Mouse (Mus musculus) brain, adult 2 months (tissue): Measurements from ENCODE around the gene Guca1b.
"Not testable (repeated sequence)": the region's sequence is repeated elsewhere in the genome, so short reads cannot be mapped to it uniquely, and the experiment has no call there.

Source experiments
- DNase-seq: peaks from one replicate; pipeline ENCODE4 v3.0.0; 2011; ENCODE audit warnings: low read depth, low spot score

Gene Guca1b

DNA sequence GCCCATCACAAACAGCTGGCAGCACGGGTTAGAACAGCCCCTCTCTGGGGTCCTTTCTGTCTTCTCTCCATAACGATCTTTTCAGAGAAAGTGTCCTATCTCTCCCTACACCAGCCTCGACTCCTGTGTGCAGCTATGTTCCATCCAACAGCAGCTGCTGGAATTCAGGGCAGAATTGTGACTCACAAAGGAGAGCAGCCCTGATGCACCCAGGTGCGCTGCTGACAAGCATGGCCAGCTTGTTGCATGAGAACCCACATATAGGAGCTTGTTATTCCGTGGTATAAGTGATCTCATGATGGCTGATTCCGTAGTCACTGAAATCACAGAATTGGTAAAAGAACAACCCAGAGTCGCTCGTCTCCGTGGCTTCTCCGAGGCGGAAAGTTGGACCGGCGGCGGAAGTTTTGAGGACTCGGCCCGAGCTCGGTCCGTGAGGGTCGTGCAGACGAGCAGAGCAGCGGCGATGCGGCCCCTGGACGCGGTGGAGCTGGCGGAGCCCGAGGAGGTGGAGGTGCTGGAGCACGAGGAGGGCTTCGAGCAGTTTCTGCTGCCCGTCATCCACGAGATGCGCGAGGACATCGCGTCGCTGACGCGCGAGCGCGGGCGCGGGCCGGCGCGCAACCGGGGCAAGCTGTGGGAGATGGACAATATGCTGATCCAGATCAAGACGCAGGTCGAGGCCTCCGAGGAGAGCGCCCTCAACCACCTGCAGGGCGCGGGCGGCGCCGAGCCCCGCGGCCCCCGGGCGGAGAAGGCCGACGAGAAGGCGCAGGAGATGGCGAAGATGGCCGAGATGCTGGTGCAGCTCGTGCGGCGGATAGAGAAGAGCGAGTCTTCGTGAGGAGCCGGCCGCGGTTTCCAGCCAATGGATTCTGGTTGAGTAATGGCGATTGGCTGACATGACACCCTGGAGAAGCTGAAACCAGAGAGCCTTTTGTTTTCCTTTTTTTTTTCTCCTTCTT lies 25.0 kb downstream of the Guca1b start:
- DNase-seq: peak; percentile 21

DNA sequence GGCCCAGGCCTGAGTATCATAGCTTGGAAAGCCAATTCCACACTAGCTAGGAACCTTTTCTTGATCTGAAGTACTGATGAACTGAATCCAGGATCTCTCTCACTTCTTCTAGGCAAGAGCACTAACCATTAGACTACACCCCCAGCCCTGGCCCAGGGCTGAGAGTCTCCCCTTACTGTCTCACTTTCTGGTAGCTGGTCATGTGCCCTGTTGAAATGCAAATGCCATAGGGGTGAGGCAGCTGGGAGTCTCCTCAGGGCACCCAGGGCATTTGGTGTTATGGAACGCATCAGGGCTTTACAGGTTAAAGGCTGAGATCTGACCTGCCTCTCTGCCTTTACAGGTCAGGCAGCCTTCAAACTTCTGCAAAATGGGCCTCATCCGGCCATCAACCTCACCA lies 35.0 kb downstream of the Guca1b start:
- no peak for DNase-seq

DNA sequence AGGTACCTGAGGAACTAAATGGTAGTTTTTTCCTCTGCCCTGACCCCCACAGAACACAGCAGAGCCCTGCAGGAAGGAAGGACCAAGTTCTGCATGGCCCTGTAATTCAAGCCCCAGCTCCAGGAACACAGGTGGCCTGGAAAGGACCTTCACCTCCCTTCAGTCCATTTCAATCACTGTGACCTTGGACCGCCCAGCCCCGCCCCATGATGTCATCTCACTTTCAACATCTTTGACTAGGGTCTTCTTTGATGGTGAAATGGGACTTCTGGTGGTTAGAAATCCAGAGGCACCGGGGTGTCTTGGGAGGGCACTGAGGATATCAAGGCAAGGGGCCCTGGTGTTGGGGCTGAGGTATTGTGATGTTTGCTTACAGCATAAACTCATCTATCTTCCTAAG lies 36.4 kb downstream of the Guca1b start:
- DNase-seq: no peak

- not testable (repeated sequence) for DNase-seq
Measured at GRCm38 (mm10) chr17:47422616-47423015, 37.4 kb downstream of the Guca1b start.

- DNase-seq: no peak
Measured at GRCm38 (mm10) chr17:47424186-47424585, 39.0 kb downstream of the Guca1b start.

GRCm38 (mm10) chr17:47427316-47427715 lies 42.1 kb downstream of the Guca1b start:
- no peak for DNase-seq

DNA sequence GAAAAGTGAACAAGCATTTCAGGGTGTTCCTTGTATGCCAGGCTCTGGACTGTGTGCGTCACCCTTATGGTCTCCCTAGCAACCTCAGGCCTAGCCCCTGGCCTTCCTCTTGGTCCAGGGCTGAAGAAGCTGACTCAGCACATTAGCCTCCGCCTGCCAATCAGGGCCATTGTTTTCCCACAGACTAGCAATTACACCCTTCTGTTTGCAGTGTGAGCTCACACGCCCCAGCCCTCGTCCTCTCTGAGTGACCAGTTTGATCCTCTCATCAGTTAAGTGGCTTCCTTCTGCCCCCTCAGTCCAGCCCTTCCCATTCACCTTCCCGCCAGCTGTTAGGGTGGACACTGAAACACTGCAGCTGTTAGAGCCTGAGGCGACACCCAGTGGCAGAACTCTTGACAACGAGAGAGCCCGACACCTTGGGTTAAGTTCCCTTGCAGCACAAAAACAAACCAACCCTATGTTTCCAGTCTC lies 43.7 kb downstream of the Guca1b start:
- peak; percentile 22 for DNase-seq

GRCm38 (mm10) chr17:47430815-47431214 lies 45.6 kb downstream of the Guca1b start:
- DNase-seq: no peak

DNA sequence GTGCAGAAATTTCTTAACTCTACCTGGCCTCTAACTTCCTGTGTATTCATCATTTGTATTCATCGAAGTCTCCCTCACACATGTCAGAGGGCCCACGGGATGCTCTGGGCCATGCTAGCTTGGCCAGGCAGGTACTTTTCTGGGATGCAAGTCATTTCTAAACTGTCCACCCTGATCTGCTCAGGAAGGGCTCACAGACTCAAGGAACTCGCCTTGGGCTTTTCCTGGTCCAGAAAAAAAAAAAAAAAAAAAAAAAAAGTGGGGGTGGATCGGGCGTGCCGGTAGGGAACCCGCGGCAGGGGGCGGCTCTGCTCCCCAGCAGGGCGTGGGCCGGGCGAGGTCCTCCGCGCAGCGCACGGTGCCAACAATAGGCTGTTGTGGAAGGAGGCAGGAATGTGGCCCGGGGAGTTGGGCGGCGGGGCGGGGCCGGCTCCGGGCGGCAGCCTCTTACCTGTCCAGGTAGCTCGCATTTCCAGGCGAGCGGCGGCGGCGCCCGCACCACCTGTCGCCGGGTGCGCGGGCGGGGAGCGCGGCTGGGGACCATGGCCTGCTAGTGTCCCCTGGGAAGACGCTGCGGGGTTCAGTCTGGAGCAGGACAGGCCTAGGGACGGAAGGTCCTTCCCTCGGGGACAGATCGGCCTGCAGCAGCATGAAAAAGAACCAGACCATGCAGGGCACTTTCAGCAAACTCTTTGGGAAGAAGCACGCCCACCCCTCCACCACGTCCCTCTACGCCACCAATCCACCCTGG lies 51.1 kb downstream of the Guca1b start, which contains the start of gene AI661453:
Gene AI661453, plus strand, starts transcription at position 460 of the 751 bp plus-strand sequence.
- DNase-seq: no peak

DNA sequence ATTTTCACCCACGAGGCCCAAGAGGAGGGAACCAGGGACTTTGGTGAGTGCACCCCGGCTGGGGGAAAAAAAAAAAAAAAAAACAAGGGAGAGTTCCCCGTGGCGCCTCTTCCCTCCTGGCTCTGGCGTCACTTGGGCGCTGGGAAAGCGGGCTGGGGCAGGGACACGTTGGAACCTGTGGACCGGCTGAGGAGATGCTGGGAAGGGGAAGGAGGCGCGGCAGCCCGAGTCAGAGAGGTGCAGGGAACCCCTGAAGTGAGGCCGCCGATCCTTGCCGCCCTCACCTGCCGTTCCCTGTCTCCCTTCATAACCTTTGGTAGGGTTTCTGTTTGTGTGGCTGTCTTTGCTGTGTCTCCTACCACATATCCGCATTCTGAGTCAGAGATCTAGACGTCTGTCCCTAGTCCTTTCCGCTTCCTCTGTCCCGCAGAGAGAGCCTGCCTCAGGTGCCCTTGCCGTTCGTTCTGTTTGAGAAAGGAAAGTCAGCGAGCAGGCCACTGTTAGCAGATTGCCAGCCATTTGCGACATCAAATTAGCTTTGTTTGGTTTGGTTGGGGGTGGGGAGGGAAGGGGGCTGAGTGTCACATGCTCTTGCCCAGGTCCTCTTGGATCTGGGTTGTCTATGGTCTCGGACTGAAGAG lies 51.8 kb downstream of the Guca1b start, which contains the start of gene 1700001C19Rik:
Gene 1700001C19Rik, minus strand, starts transcription at position 470 of the 641 bp plus-strand sequence.
- DNase-seq: no peak

- no peak for DNase-seq
Measured at GRCm38 (mm10) chr17:47438611-47439010, 53.4 kb downstream of the Guca1b start.

DNA sequence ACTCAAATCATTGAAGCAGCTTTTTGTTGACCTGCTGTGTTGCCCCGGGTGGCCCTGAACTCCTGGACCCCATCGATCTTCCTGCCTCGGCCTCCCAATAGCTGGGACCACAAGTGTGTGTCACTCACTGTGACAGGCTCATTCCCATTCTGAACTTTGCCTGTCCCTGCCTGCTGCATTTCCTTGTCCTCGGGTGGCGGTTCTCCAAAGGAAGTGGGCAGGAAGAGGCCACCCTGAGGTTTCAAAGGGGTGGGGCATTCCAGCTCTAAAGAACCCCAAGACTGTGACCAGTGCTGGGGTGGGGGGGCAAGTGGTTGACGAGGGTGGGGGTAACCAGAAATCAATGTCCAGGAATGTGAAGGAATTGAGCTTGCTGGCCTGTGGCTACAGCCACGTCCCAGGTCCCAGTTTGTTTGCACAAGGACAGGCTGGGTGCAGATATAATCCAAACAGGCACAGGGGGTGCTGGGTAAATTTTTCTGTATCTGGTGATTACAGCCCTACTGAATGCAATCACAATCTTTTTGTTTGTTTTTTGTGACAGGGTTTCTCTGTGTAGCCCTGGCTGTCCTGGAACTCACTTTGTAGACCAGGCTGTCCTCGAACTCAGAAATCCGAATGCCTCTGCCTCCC lies 54.3 kb downstream of the Guca1b start:
- no peak for DNase-seq

- DNase-seq: peak; percentile 12
Measured at GRCm38 (mm10) chr17:47440359-47440890, 55.2 kb downstream of the Guca1b start.

GRCm38 (mm10) chr17:47441296-47442051 lies 56.3 kb downstream of the Guca1b start:
- no peak for DNase-seq

DNA sequence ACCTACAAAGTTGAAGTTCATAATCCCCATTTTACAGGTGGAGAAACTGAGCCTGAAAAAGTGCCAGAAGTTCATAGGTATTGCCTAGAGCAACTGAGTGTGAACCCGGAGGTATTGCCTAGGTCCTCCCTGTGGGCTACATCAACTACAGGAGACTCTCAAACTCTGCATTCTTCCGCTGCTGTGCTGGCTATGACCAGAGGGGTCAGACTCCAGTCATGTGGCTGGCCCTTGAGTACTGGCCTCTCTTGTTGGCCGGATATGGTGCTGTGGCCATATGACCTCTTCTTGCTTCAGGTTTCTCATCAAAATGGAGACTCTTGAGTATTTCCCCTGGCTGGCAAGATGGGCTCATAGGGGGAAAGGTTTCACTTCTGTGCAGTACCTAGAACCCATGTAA lies 57.1 kb downstream of the Guca1b start:
- no peak for DNase-seq
